Mouse (Mus musculus) liver, embryonic 15.5 days (tissue): ENCODE results near the gene Ppt1. TPM values are rescaled to one million over a fixed set of nuclear protein-coding genes. Genes with fewer than 3 reads are reported as not detected.
"Not testable (repeated sequence)": the region's sequence is repeated elsewhere in the genome, so short reads cannot be mapped to it uniquely, and the experiment has no call there.

ENCODE experiments used
- ATAC-seq: fragments of 200-750 bp; cut with Nextera tagmentation; 2 replicates; pipeline ENCODE4 v1.8.0; 2017; ENCODE audit warnings: moderate number of reproducible peaks, mild to moderate bottlenecking, moderate library complexity; ENCODE audit not compliant: insufficient read depth
- H3K27ac ChIP-seq: fragments of 300-500 bp; sonication (generic); replicated peaks from 2 replicates; pipeline ENCODE4 v1.5.1; 2015; ENCODE audit warnings: mild to moderate bottlenecking, inconsistent platforms
- H3K27me3 ChIP-seq: fragments of 300-500 bp; sonication (generic); 2 replicates; pipeline ENCODE4 v1.6.1; 2015; ENCODE audit warnings: mild to moderate bottlenecking, inconsistent platforms
- H3K36me3 ChIP-seq: fragments of 300-500 bp; sonication (generic); replicated peaks from 2 replicates; pipeline ENCODE4 v1.6.1; 2015; ENCODE audit warnings: moderate library complexity, mild to moderate bottlenecking, inconsistent platforms
- H3K4me1 ChIP-seq: fragments of 300-500 bp; sonication (generic); replicated peaks from 2 replicates; pipeline ENCODE4 v1.6.1; 2015; ENCODE audit warnings: inconsistent platforms
- H3K4me2 ChIP-seq: fragments of 300-500 bp; sonication (generic); 2 replicates; pipeline ENCODE4 v1.6.1; 2015; ENCODE audit warnings: moderate library complexity, mild to moderate bottlenecking, inconsistent platforms
- H3K4me3 ChIP-seq: fragments of 300-500 bp; sonication (generic); replicated peaks from 2 replicates; pipeline ENCODE4 v1.5.1; 2015; ENCODE audit warnings: mild to moderate bottlenecking, inconsistent platforms
- H3K9ac ChIP-seq: fragments of 300-500 bp; sonication (generic); 2 replicates; pipeline ENCODE4 v1.6.1; 2015; ENCODE audit warnings: moderate library complexity, mild to moderate bottlenecking, inconsistent platforms
- H3K9me3 ChIP-seq: fragments of 300-500 bp; sonication (generic); replicated peaks from 2 replicates; pipeline ENCODE4 v1.6.1; 2016; ENCODE audit warnings: inconsistent platforms
- WGBS: fragments of 180-500 bp; shearing (Covaris S2); methylation state at CpG from one replicate; pipeline ENCODE4 v1.1.7; 2015; ENCODE audit warnings: mixed read lengths; ENCODE audit not compliant: insufficient replicate concordance; 5-methylcytosine and 5-hydroxymethylcytosine counted together
- polyA plus RNA-seq: library from polyadenylated mRNA; unstranded; fragments of >200 nt; fragmentation: Nextera tagmentation; extraction: Ambion mirVana; gene quantifications from 2 replicates; pipeline ENCODE4 v1.2.1, GENCODE M21; 2015

Gene Ppt1
- 18.9 and 20.1 TPM in 2 replicates for polyA plus RNA-seq

GRCm38 (mm10) chr4:122835530-122836402 is at the start of gene Ppt1:
Ppt1 (plus strand) TSS chr4:122836242.
- H3K27me3 ChIP-seq = no peaks in the 10 kb centered on the region
- H3K4me3 ChIP-seq = peak within 1 kb of the TSS; percentile 69
- peak within 1 kb of the TSS; percentile 83 for H3K4me2 ChIP-seq
- H3K9me3 ChIP-seq = no peaks in the 10 kb centered on the region
- H3K4me1 ChIP-seq = peaks cover 17% of the 10 kb centered on the region
- ATAC-seq = peak; percentile 87
- H3K27ac ChIP-seq = no peak within 1 kb of the TSS
- H3K9ac ChIP-seq = peak within 1 kb of the TSS; percentile 50
- H3K36me3 ChIP-seq = no peaks in the 10 kb centered on the region
- WGBS = 5% methylated on average over 31 of the region's 31 CpGs

- Histone ChIP-seq H3K4me3 (no peak overlapping the region), H3K27me3 (no peaks in the 10 kb centered on the region), H3K36me3 (no peaks in the 10 kb centered on the region), H3K9me3 (no peaks in the 10 kb centered on the region), H3K4me2 (no peak overlapping the region), H3K4me1 (no peaks in the 10 kb centered on the region), H3K9ac (no peak overlapping the region), H3K27ac (no peak overlapping the region)
- no peak for ATAC-seq
- WGBS = 51% methylated on average over 4 of the region's 4 CpGs
These were observed 46.5 kb upstream of the Ppt1 start for GRCm38 (mm10) chr4:122789335-122790089.

- H3K9me3 ChIP-seq = no peaks in the 10 kb centered on the region
- no peak overlapping the region for H3K4me3 ChIP-seq
- 22% methylated on average over 4 of the region's 4 CpGs for WGBS
- no peaks in the 10 kb centered on the region for H3K36me3 ChIP-seq
- ATAC-seq = no peak
- no peaks in the 10 kb centered on the region; the same call in 1 of the 2 replicates for H3K27me3 ChIP-seq
- no peak overlapping the region for H3K27ac ChIP-seq
- no peaks in the 10 kb centered on the region for H3K4me1 ChIP-seq
- H3K4me2 ChIP-seq = no peak overlapping the region
- no peak overlapping the region for H3K9ac ChIP-seq
These were observed 27.9 kb upstream of the Ppt1 start for GRCm38 (mm10) chr4:122808108-122808507.

- no peaks in the 10 kb centered on the region for H3K27me3 ChIP-seq
- no peak overlapping the region for H3K9ac ChIP-seq
- no peaks in the 10 kb centered on the region for H3K36me3 ChIP-seq
- H3K4me1 ChIP-seq = no peaks in the 10 kb centered on the region
- H3K4me3 ChIP-seq = no peak overlapping the region
- WGBS = 11% methylated on average over 1 of the region's 1 CpGs
- H3K9me3 ChIP-seq = no peaks in the 10 kb centered on the region
- H3K27ac ChIP-seq = no peak overlapping the region
- ATAC-seq = no peak
- no peak overlapping the region for H3K4me2 ChIP-seq
These were observed 24.9 kb upstream of the Ppt1 start for GRCm38 (mm10) chr4:122811180-122811579.

- Histone ChIP-seq H3K4me1 (no peaks in the 10 kb centered on the region), H3K4me3 (no peak overlapping the region), H3K4me2 (no peak overlapping the region), H3K27ac (no peak overlapping the region), H3K9ac (no peak overlapping the region), H3K27me3 (no peaks in the 10 kb centered on the region), H3K36me3 (no peaks in the 10 kb centered on the region), H3K9me3 (no peaks in the 10 kb centered on the region)
- no peak for ATAC-seq
- WGBS = 15% methylated on average over 2 of the region's 2 CpGs
These were observed 24.2 kb upstream of the Ppt1 start for GRCm38 (mm10) chr4:122811824-122812223.

GRCm38 (mm10) chr4:122816202-122816601 is 19.8 kb upstream of the Ppt1 start:
- no peak for ATAC-seq
- WGBS = 50% methylated on average over 1 of the region's 1 CpGs
- H3K9me3 ChIP-seq = no peaks in the 10 kb centered on the region

GRCm38 (mm10) chr4:122820941-122821340 is 15.1 kb upstream of the Ppt1 start:
- H3K4me1 ChIP-seq, H3K36me3 ChIP-seq, H3K27me3 ChIP-seq, H3K27ac ChIP-seq, ATAC-seq, H3K9me3 ChIP-seq, H3K4me3 ChIP-seq, H3K9ac ChIP-seq, H3K4me2 ChIP-seq: not testable (repeated sequence)
- WGBS = 36% methylated on average over 10 of the region's 10 CpGs

More at GRCm38 (mm10) chr4:122816202-122816601, 19.8 kb upstream of the Ppt1 start:
- Histone ChIP-seq H3K36me3 (no peaks in the 10 kb centered on the region), H3K4me1 (no peaks in the 10 kb centered on the region), H3K4me3 (no peak overlapping the region), H3K27me3 (0 out of 2 replicates have a peak, but pooled peaks cover 1% of the 10 kb centered on the region), H3K4me2 (no peak overlapping the region), H3K9ac (no peak overlapping the region), H3K27ac (no peak overlapping the region)

GRCm38 (mm10) chr4:122827651-122828050 is 8.4 kb upstream of the Ppt1 start:
- Histone ChIP-seq H3K9me3 (no peaks in the 10 kb centered on the region), H3K9ac (no peak overlapping the region), H3K4me1 (peaks cover 7% of the 10 kb centered on the region), H3K36me3 (no peaks in the 10 kb centered on the region), H3K27ac (no peak overlapping the region), H3K4me3 (no peak overlapping the region), H3K4me2 (no peak overlapping the region), H3K27me3 (no peaks in the 10 kb centered on the region)
- peak; percentile 31; the same call in 1 of the 2 replicates for ATAC-seq

- Histone ChIP-seq H3K4me1 (peaks cover 7% of the 10 kb centered on the region), H3K27me3 (no peaks in the 10 kb centered on the region), H3K27ac (no peak overlapping the region), H3K9me3 (no peaks in the 10 kb centered on the region), H3K36me3 (no peaks in the 10 kb centered on the region), H3K4me2 (no peak overlapping the region), H3K4me3 (no peak overlapping the region), H3K9ac (no peak overlapping the region)
- no peak for ATAC-seq
- 30% methylated on average over 6 of the region's 6 CpGs for WGBS
These were observed 6.7 kb upstream of the Ppt1 start for GRCm38 (mm10) chr4:122829339-122829738.

- WGBS = 72% methylated on average over 1 of the region's 1 CpGs
- H3K27me3 ChIP-seq = no peaks in the 10 kb centered on the region
- no peak overlapping the region for H3K27ac ChIP-seq
- no peak overlapping the region for H3K4me3 ChIP-seq
- no peak overlapping the region for H3K9ac ChIP-seq
- peaks cover 20% of the 10 kb centered on the region for H3K4me1 ChIP-seq
- H3K4me2 ChIP-seq = no peak overlapping the region
- no peaks in the 10 kb centered on the region for H3K9me3 ChIP-seq
- no peak for ATAC-seq
- no peaks in the 10 kb centered on the region for H3K36me3 ChIP-seq
These were observed 4.2 kb upstream of the Ppt1 start for GRCm38 (mm10) chr4:122831888-122832287.

- under 1% methylated on average over 7 of the region's 7 CpGs for WGBS
- no peaks in the 10 kb centered on the region for H3K9me3 ChIP-seq
- H3K36me3 ChIP-seq = peaks cover under 1% of the 10 kb centered on the region; the same call in 1 of the 2 replicates
- ATAC-seq = peak; percentile 43
- peak overlapping the region; percentile 69 for H3K4me3 ChIP-seq
- H3K9ac ChIP-seq = peak overlapping the region; percentile 50
- H3K27ac ChIP-seq = no peak overlapping the region
- peaks cover 17% of the 10 kb centered on the region for H3K4me1 ChIP-seq
- H3K27me3 ChIP-seq = no peaks in the 10 kb centered on the region
- H3K4me2 ChIP-seq = peak overlapping the region; percentile 83
These were observed 347 bp downstream of the Ppt1 start for GRCm38 (mm10) chr4:122836403-122836775.
